Mouse (Mus musculus) CH12.LX (cell line): Measurements from ENCODE around the gene Kat2b. TPM values are rescaled to one million over a fixed set of nuclear protein-coding genes. Genes with fewer than 3 reads are reported as not detected.

Experiments used
- DNase-seq: peaks from one replicate; pipeline ENCODE4 v3.0.0-alpha.2; 2013; ENCODE audit errors: extremely low read depth
- H3K27ac ChIP-seq: 2 replicates; pipeline ENCODE4 v1.5.1; 2012; ENCODE audit warnings: low read depth, mild to moderate bottlenecking, control low read depth, moderate library complexity; ENCODE audit not compliant: insufficient read depth
- H3K27me3 ChIP-seq: replicated peaks from 2 replicates; pipeline ENCODE3; 2012; ENCODE audit warnings: inconsistent platforms
- H3K36me3 ChIP-seq, 2 experiments: replicated peaks in 1 of 2; 2 replicates each; pipeline versions ENCODE3 to v1.6.1; 2012; ENCODE audit warnings: inconsistent platforms in 1 of 2, low read length in 1 of 2, mild to moderate bottlenecking in 1 of 2, mixed read lengths in 1 of 2, moderate library complexity in 1 of 2; ENCODE audit not compliant: control insufficient read depth in 1 of 2, insufficient read depth in 1 of 2
- H3K4me1 ChIP-seq, 2 experiments: 2 replicates each; pipeline ENCODE4 v1.6.1; 2012; ENCODE audit warnings: inconsistent platforms in 1 of 2, moderate library complexity in 1 of 2; ENCODE audit not compliant: insufficient read depth in 2 of 2, control insufficient read depth in 1 of 2
- H3K4me2 ChIP-seq: 2 replicates; pipeline ENCODE4 v1.6.1; 2012; ENCODE audit warnings: low read depth, mild to moderate bottlenecking, control low read depth; ENCODE audit not compliant: poor library complexity, insufficient read depth, severe bottlenecking
- H3K4me3 ChIP-seq, 3 experiments: fragments of 150-350 bp in 1 of 3; sonication (generic) in 1 of 3; replicated peaks in 1 of 3; 2 replicates each; pipeline versions ENCODE3 to v1.5.1; 2011 to 2012; ENCODE audit warnings: low read depth in 2 of 3, low read length in 2 of 3, mild to moderate bottlenecking in 2 of 3, moderate library complexity in 2 of 3, control low read depth in 1 of 3, improper control_type of control experiment in 1 of 3, inconsistent platforms in 1 of 3, mixed read lengths in 1 of 3; ENCODE audit not compliant: poor library complexity in 1 of 3
- H3K79me2 ChIP-seq: replicated peaks from 2 replicates; pipeline ENCODE4 v1.6.1; 2012; ENCODE audit warnings: mild to moderate bottlenecking, moderate library complexity; ENCODE audit not compliant: control insufficient read depth, poor library complexity, insufficient read depth, severe bottlenecking; ENCODE audit errors: extremely low read depth
- H3K9ac ChIP-seq: 2 replicates; pipeline ENCODE4 v1.6.1; 2012; ENCODE audit warnings: low read depth, mild to moderate bottlenecking, control low read depth, moderate library complexity; ENCODE audit not compliant: insufficient read depth
- H3K9me3 ChIP-seq: replicated peaks from 2 replicates; pipeline ENCODE3; 2012; ENCODE audit warnings: low read length, inconsistent platforms, mixed read lengths
- CHD1 ChIP-seq: IDR thresholded peaks from 2 replicates; pipeline ENCODE4 v1.6.1; 2012; ENCODE audit warnings: low read depth, low read length, improper control_type of control experiment, inconsistent platforms
- CHD2 ChIP-seq: IDR thresholded peaks from 2 replicates; pipeline ENCODE4 v1.6.1; 2011; ENCODE audit warnings: low read length, improper control_type of control experiment
- ELF1 ChIP-seq: IDR thresholded peaks from 2 replicates; pipeline ENCODE4 v1.6.1; 2014; ENCODE audit warnings: low read depth, mild to moderate bottlenecking, inconsistent platforms, low read length, improper control_type of control experiment
- EP300 ChIP-seq: IDR thresholded peaks from 2 replicates; pipeline ENCODE4 v1.6.1; 2011; ENCODE audit warnings: low read length, improper control_type of control experiment
- ETS1 ChIP-seq: conservative IDR thresholded peaks from 2 replicates; pipeline ENCODE4 v1.6.1; 2012; ENCODE audit warnings: low read depth, mild to moderate bottlenecking, inconsistent platforms, low read length, improper control_type of control experiment, moderate library complexity
- GABPA ChIP-seq: IDR thresholded peaks from 2 replicates; pipeline ENCODE4 v1.6.1; 2012; ENCODE audit warnings: low read depth, low read length, improper control_type of control experiment, inconsistent platforms; ENCODE audit not compliant: insufficient replicate concordance
- HCFC1 ChIP-seq: IDR thresholded peaks from 2 replicates; pipeline ENCODE4 v1.6.1; 2012; ENCODE audit warnings: low read depth, mild to moderate bottlenecking, inconsistent platforms, low read length, improper control_type of control experiment
- IRF4 ChIP-seq: IDR thresholded peaks from 2 replicates; pipeline ENCODE4 v1.6.1; 2014; ENCODE audit warnings: low read depth, mild to moderate bottlenecking, inconsistent platforms, low read length, improper control_type of control experiment
- KAT2A ChIP-seq: IDR thresholded peaks from 2 replicates; pipeline ENCODE4 v1.6.1; 2012; ENCODE audit warnings: low read length, improper control_type of control experiment, inconsistent platforms; ENCODE audit not compliant: insufficient replicate concordance
- MAFK ChIP-seq: IDR thresholded peaks from 2 replicates; pipeline ENCODE4 v1.6.1; 2011; ENCODE audit warnings: low read length, improper control_type of control experiment; ENCODE audit not compliant: insufficient replicate concordance
- MAX ChIP-seq: IDR thresholded peaks from 2 replicates; pipeline ENCODE4 v1.6.1; 2011; ENCODE audit warnings: low read length, improper control_type of control experiment
- MAZ ChIP-seq: IDR thresholded peaks from 2 replicates; pipeline ENCODE4 v1.6.1; 2012; ENCODE audit warnings: low read depth, mild to moderate bottlenecking, inconsistent platforms, low read length, improper control_type of control experiment, moderate library complexity
- MEF2A ChIP-seq: IDR thresholded peaks from 2 replicates; pipeline ENCODE4 v1.6.1; 2014; ENCODE audit warnings: low read depth, mild to moderate bottlenecking, inconsistent platforms, low read length, improper control_type of control experiment, borderline replicate concordance
- MYC ChIP-seq: IDR thresholded peaks from 2 replicates; pipeline ENCODE4 v1.6.1; 2011; ENCODE audit warnings: low read depth, mild to moderate bottlenecking, improper control_type of control experiment, low read length
- NELFE ChIP-seq: IDR thresholded peaks from 2 replicates; pipeline ENCODE4 v1.6.1; 2011; ENCODE audit warnings: low read depth, low read length, improper control_type of control experiment
- NRF1 ChIP-seq: IDR thresholded peaks from 2 replicates; pipeline ENCODE4 v1.6.1; 2014; ENCODE audit warnings: low read depth, mild to moderate bottlenecking, inconsistent platforms, low read length, improper control_type of control experiment, moderate library complexity
- PAX5 ChIP-seq: IDR thresholded peaks from 2 replicates; pipeline ENCODE4 v1.6.1; 2012; ENCODE audit warnings: low read length, inconsistent platforms, mixed read lengths
- POLR2A ChIP-seq: IDR thresholded peaks from 2 replicates; pipeline ENCODE4 v1.6.1; 2011; ENCODE audit warnings: low read depth, mild to moderate bottlenecking, improper control_type of control experiment, low read length
- POLR2AphosphoS2 ChIP-seq: IDR thresholded peaks from 2 replicates; pipeline ENCODE4 v1.6.1; 2011; ENCODE audit warnings: low read depth, low read length, improper control_type of control experiment
- RCOR1 ChIP-seq: conservative IDR thresholded peaks from 2 replicates; pipeline ENCODE4 v1.6.1; 2012; ENCODE audit warnings: low read depth, mild to moderate bottlenecking, inconsistent platforms, low read length, improper control_type of control experiment
- SIN3A ChIP-seq: IDR thresholded peaks from 2 replicates; pipeline ENCODE4 v1.6.1; 2012; ENCODE audit warnings: low read length, improper control_type of control experiment, inconsistent platforms
- SMC3 ChIP-seq: IDR thresholded peaks from 2 replicates; pipeline ENCODE4 v1.6.1; 2011; ENCODE audit warnings: low read depth, low read length, improper control_type of control experiment
- TBP ChIP-seq: conservative IDR thresholded peaks from 2 replicates; pipeline ENCODE4 v1.6.1; 2011; ENCODE audit warnings: low read depth, low read length, improper control_type of control experiment
- ZMIZ1 ChIP-seq: IDR thresholded peaks from 2 replicates; pipeline ENCODE4 v1.6.1; 2012; ENCODE audit warnings: low read depth, mild to moderate bottlenecking, inconsistent platforms, low read length, improper control_type of control experiment
- ZNF384 ChIP-seq: IDR thresholded peaks from 2 replicates; pipeline ENCODE4 v1.6.1; 2012; ENCODE audit warnings: low read depth, low read length, improper control_type of control experiment, inconsistent platforms
- dilution Hi-C: fragments of 300-500 bp; cut with MboI; formaldehyde crosslinking; loops from 2 replicates; pipeline ENCODE4 v1.14.3; 2020; ENCODE audit warnings: low sequenced_read_pairs; ENCODE audit not compliant: extremely low pct_unique_long_range_greater_than_20kb, extremely low pct_ligation_motif_present
- in situ Hi-C: fragments of 300-500 bp; cut with MboI; formaldehyde crosslinking; loops from 3 replicates; pipeline ENCODE4 v1.14.3; 2019; ENCODE audit warnings: low sequenced_read_pairs, low pct_ligation_motif_present, low pct_unique_long_range_greater_than_20kb, mixed read lengths
- polyA plus RNA-seq: library from polyadenylated mRNA; unstranded; fragments of >175 nt; gene quantifications from 2 replicates; pipeline ENCODE4 v1.2.1, GENCODE M21; 2012; ENCODE audit warnings: low read depth; ENCODE audit not compliant: insufficient read length
- total RNA-seq, 2 experiments: library from RNA; depleted of rRNA; stranded (reverse); fragments of 300-350 nt in 1 of 2; fragments of >200 nt in 1 of 2; gene quantifications; 2 replicates each; pipeline ENCODE4 v1.2.3; 2012 to 2014

The Kat2b gene
- total RNA-seq (2012; rRNA removed) (3.6 and 3.9 TPM in 2 replicates), total RNA-seq (2014; rRNA removed) (4.6 and 5.0 TPM in 2 replicates), polyA plus RNA-seq (4.1 and 4.6 TPM in 2 replicates)

DNA sequence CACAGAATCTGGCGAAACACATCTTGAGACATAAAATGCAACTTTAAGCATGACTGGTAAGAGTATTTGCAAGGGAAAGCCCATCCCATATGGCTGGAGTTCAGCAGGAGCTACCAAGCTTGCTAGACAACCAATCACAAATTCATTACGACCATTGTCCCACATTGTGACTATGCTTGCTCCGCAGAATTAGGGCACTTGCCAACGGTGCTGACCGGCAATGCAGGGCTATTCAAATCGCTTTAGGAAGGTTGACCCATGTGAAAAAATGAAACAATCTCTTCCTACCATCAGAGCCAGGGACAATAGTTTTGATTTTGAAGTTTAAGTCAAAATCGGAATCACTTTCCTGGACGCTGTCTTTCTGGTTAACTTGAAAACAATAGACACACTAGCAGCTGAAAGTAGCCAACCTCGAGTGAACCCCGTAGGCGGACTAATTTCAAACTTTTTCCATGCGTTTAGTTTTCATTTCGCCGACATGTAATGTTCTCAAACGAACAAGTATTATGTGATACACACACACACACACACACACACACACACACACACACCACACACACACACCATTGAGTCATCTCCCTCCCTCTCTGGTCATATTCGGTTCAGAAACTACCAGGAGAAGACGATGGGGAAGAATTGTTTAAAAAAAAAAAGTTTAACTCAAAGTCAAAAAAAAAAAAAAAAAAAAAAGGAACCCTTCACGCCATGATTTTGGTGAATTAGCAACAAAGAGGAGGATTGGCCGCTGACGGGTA, at the start of gene Kat2b:
Gene Kat2b (plus strand): TSS at position 701 of the 758 bp plus-strand sequence.
- Histone ChIP-seq H3K79me2 (peaks cover 12% of the 10 kb centered on the region), H3K4me3 (peak within 1 kb of the TSS; percentile 77 to 95 (median 78))
- dilution Hi-C loops, result no loop called here
- TF ChIP-seq KAT2A (no peak), PAX5 (no peak), CHD2 (no peak), NRF1 (no peak), TBP (no peak), ZNF384 (peak; percentile 92), ELF1 (peak; percentile 7; the same call in 1 of the 2 replicates), CHD1 (peak; percentile 47; the same call in 1 of the 2 replicates), MAZ (0 out of 2 replicates have a peak, but pooled peaks have one; percentile 17), MEF2A (no peak), SMC3 (no peak), ZMIZ1 (no peak), GABPA (no peak), MYC (no peak), MAFK (no peak; the same call in 1 of the 2 replicates), HCFC1 (no peak; the same call in 1 of the 2 replicates), NELFE (peak; percentile 9; the same call in 1 of the 2 replicates), SIN3A (peak; percentile 68), POLR2A (no peak), EP300 (peak; percentile 40; the same call in 1 of the 2 replicates), MAX (no peak; the same call in 1 of the 2 replicates), RCOR1 (peak; percentile 56; the same call in 1 of the 2 replicates), ETS1 (no peak), IRF4 (0 out of 2 replicates have a peak, but pooled peaks have one; percentile 10), POLR2AphosphoS2 (no peak)
- TF ChIP-seq, all 38 proteins: peak for 9
- H3K36me3 ChIP-seq, result no peaks in the 10 kb centered on the region
- peaks cover 0 to 24% of the 10 kb centered on the region in 2 experiments; a peak in 2 of 4 replicates for H3K4me1 ChIP-seq
- peak within 1 kb of the TSS; percentile 100 for H3K4me2 ChIP-seq
- no peaks in the 10 kb centered on the region for H3K9me3 ChIP-seq
- H3K27ac ChIP-seq, result peak within 1 kb of the TSS; percentile 80
- peak within 1 kb of the TSS; percentile 57 for H3K9ac ChIP-seq
- DNase-seq, result no peak
- H3K27me3 ChIP-seq, result no peaks in the 10 kb centered on the region
- in situ Hi-C loops, result no loop called here
